Mouse (Mus musculus): ENCODE data around the gene Tecrl.
A peak's percentile ranks its signal among the peaks of the same experiment; 100 is the strongest.

Gene Tecrl

GRCm38 (mm10) chr5:83354846-83355561 lies at the start of gene Tecrl:
Gene Tecrl, minus strand, starts transcription at chr5:83355195.
- DNase-seq = peak; percentile 14 to 59

DNA sequence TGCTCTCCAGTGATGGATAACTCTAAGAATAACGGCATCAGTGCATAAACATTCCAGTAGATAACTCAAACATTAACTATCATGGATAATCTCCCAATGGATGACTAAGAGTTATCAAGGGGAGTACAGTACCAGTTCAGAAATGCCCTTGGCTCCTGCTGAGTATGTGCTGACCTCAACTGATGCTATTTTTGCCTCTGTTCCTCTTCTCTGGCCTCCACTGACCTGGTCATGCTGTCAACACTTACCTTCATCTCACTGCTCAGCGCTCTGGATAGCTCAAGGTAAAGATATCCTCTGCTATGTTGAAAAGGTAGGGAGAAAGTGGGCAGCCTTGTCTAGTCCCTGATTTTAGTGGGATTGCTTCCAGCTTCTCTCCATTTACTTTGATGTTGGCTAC lies 30.0 kb upstream of the Tecrl start:
- no peak for DNase-seq

DNA sequence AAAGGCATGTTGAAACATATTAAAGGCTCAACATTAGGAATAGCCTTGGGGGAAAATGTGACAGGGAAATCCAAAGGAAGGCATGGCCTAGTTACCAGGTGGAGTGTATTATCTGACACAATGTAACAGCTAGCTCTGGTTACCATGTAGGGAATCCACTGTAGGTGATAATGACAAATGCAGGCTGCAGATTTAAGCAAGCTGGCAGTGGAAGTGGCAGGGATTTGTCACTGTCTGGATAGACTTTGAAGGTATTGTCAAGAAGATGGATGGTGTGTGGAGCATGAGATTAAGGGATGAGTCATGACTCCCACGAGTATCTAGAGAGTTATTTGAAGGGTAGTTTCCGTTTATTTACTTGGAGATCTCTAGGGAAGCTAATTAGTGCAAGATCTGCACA lies 3.4 kb downstream of the Tecrl start:
- DNase-seq = peak; percentile 5 to 21

DNA sequence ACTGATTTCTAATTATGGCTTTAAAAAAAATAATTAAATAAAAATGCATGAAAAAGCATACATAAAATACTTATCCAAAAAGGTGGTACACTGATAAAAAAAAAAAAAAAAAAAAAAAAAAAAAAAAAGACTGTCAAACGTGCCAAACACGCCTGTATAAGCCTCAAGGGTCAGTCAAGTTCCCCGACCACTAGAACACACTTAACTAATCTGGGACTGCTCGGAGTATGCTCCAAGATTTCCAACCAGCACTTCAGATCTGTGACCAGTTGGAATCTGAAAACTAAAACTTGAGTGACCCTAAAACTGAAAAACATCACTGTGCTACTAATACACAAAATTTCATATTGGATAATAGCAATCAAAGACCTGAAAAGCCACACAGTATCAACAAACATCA lies 15.9 kb downstream of the Tecrl start:
- DNase-seq = no peak

DNA sequence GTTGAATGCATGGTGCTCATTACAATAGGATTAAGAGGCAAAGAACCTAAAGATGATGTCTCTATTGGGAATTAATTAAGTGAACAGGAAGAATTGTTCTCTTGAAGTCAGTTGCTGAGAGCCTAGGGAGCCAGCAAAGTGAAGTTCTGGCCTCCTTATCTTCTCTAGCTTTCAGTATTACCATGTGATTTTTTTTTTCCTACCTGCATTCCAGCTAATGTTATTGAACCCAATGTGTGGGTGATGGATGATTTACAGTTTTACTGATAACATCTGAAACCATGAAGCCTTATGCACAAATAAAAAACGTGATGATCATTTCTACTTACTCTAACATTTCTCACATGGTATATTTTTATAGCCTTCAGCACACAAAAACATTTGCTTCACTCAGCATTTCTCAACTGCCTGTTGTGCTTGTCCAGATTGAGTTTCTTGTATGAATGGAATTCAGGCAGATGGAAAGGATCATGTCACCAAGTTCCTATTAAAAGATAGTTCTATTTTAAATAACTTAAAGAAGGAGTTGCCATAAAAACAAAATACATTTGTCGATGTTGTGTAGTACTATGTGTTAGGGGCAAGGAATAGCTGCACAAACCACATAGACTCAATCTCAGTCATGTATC lies 87.7 kb downstream of the Tecrl start:
- no peak for DNase-seq

- DNase-seq = no peak
These were observed 94.9 kb downstream of the Tecrl start for GRCm38 (mm10) chr5:83260059-83260458.

- no peak for DNase-seq
These were observed 100.9 kb downstream of the Tecrl start for GRCm38 (mm10) chr5:83254141-83254540.

DNA sequence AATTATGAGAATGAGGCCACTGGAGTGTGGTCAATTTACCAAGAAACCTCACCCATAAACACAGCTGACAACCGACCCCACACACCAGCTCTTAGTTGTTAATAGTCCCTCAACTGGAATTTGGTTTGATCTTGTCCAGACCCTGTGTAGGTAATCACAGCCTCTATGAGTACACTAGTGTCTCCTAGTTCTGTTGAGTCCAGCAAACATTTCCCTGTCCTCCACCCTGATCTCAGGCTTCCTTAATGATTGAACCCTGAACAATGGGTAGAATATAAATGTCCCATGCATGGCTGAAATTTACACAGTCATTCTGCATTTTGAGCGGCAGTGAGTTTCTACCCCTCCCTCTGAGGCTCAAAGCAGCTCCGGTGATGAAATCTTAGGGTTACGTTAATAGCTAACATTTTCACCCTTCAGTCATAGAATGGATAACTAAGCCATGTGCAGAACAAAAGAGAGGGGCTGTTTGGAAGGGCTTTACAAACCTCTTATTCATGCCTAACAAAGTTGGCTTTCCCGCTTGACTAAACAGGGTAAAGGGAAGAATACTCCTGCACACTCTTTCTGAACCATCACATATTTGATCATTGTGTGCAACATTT lies 116.0 kb downstream of the Tecrl start:
- no peak for DNase-seq
